Mouse (Mus musculus) forelimb bud, embryonic 11.5 days (tissue): ENCODE measurements around the gene Arhgap23.

Source experiments
- DNase-seq: peaks from one replicate; pipeline ENCODE4 v3.0.0-alpha.2; 2012; ENCODE audit warnings: low read depth, low spot score

The Arhgap23 gene

DNA sequence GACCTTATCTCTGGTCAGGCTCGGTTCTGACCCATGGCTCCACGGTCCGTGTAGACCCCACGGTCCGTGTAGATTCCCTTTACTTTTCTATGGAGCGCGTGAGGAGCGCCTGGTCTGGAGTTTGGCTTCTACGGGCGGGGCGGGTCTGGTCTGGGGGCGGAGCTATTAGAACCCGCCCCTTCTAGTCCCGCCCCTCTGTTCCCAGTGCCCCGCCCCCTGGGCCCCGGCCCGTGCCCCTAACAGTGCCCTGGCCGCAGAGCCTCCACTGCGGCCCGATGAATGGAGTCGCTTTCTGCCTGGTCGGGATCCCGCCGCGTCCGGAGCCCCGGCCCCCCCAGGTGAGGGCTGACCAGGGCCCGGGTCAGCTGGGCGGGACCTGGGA lies at the start of gene Arhgap23:
Arhgap23 (plus strand) TSS at position 204 of the 382 bp plus-strand sequence.
- DNase-seq: peak; percentile 67

DNA sequence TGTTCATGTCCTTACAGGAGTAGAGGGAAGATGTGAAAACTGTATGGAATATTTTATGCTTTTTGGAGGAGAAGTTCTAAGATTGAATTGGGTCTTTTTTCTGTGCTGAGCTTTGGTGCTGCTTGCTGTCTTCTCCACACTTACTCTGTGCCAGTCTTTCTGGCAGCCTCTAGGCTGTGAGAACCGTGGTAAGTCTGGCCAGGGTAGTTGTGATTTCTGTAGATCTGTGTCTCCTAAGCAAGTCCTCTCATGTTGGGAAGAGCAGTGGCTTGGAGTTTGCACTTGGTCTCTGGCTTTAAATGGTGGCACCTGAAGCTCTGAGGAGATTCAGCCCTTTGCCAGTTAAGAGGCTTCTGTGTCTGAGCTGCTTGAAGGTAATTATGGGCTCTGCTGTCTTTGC lies 49.8 kb upstream of the Arhgap23 start:
- DNase-seq: no peak

DNA sequence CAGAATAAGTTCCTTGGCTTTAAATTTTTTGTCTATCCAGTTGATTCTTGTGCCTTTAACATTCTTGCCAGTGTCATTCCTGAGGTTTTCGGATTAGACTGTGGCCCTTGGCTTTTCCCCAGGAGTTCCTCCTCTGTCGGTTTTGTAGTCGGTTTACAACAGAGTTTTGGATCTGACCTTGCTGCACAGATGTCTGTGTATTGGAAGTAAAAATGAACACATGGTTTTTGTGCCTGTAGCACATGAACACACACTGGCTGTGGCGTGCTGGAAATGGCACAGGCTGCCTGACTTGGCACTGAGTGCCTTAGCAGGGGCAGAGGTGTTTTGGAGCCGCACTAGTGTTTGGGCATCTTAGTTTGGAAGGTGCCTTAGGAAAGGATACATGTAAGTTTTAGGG lies 46.8 kb upstream of the Arhgap23 start:
- DNase-seq: no peak

DNA sequence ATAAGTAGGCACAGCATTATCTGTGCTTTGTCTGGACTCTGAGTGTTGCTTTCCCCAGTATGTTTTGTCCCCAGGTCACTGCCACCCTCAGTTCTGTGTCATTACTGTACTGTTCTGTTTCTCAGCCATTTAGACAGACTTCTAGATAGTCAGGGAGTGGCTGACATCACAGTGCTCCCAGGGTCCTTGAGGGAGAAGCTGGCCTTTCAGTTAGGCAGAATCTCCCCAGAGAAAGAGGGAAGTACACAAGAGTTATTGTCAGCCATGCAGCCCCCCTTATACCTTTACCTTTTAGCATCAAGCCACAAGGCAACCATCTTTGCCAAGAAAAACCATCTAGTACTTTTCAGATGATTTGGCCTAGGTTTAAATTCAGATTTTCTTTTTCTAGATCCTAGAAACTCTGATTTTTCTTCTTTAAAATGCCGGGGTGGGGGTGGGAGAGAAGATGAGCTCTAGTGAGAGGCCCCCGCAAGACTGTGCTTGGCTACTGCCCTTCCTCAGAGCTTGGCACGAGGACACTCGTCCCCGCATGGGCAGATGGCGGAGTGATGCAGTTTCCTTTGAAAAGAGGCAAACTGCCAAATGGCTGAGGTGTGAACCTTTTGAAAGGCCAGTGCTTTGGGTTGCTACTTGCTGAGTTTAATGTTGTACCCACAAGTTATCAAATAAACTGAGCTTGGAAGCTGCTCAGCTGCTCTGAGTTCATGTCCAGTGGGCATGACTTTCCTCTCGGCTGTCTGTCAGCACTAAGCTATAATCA lies 44.8 kb upstream of the Arhgap23 start:
- no peak for DNase-seq

DNA sequence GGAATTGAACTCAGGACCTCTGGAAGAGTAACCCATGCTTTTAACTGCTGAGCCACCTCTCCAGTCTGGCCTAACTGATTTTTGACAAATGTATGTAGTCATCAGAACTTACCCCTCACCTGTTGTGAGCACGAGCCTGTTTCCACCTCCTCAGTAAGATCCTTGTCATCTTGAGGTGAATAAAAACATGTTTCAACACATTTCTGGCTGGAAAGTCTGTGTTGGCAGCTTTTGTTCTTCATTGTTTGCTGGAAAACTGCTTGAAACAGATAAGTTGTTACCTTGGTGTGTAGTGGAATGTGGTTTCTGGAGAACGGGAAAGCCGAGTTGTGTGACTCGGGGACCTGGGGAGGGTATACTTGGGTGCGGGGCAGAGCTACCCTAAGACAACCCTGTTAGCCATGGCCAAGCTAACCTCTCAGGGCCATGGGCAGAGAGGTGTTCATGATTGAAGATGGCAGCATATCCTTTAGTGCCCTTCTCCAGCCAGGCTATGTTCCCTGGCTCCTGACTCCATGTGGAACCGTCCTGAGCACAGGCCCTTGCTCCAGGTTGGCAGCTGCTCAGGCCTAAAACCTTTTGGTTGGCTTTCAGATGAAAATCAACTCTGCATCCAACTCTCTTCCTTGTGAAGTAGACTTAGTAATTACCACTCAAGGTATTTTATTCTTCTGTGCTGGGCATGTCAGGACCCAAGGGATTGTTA lies 43.0 kb upstream of the Arhgap23 start:
- DNase-seq: no peak

DNA sequence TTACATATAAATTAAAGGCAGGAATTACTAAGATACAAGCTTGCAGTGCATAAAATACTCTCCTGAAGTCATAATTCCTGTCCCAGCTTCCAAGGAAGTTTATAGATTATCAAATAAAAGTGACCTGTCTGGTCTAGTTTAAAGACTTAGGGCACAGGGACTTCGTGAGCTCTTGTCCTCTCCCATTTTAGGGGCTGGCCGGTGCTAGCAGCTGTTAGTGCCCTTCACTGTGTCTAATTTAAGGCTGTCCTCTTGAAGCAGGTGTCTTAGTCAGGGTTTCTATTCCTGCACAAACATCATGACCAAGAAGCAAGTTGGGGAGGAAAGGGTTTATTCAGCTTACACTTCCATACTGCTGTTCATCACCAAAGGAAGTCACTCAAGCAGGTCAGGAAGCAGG lies 41.9 kb upstream of the Arhgap23 start:
- no peak for DNase-seq

DNA sequence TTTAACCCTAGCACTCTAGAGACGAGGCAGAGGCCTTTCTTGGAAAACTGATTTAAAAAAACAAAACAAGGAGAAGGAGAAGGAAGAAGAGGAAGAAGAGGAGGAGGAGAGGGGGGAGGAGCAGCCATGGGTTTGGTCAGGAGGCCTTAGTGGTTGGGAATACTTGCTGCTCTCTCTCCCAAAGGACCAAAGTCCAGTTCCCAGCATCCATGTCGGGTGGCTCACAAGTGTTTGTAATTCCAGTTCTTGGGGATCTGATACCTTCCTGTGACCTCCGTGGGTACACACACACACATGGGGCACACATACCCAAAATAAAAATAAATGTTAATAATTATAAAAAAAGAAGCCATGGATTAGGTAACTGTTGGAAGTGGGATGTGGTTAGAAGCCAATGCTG lies 35.3 kb upstream of the Arhgap23 start:
- DNase-seq: no peak

DNA sequence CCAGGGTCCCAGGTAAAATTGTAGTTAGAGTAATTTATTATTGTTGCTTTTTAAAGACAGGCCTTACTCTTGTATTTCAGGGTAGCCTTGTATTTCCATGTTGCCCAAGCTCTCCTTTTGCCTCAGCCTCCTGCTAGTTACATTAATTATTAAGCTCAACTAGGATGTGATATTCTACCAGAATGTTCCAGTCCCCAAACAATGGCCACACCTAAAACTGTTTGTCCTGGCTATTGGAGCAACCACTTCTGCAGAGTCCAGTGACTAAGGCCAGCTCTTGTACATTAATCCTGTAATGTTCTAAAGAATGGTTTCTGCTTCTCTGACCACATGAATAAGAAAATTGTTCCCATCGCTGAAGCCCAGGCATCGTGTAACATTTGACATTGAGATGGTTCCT lies 32.3 kb upstream of the Arhgap23 start:
- no peak for DNase-seq

DNA sequence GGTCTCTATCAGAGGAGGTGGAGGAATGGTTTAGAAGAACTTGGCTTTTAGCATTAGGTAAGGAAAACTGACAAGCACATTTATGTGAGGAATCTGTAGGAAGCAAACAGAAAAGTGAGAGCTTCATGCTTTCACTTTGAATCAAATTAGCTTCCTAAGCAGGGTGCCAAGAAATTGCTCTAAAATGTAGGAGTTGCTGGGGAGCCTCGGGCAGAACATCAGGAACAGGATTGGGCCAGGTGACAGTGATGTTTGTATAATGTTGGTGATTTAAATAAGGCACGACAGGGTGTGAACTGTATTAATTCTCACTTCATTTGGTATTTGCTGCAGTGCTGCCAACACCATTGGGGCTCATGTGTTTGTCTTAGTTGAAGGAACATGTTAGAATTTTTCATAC lies 31.6 kb upstream of the Arhgap23 start:
- DNase-seq: no peak

DNA sequence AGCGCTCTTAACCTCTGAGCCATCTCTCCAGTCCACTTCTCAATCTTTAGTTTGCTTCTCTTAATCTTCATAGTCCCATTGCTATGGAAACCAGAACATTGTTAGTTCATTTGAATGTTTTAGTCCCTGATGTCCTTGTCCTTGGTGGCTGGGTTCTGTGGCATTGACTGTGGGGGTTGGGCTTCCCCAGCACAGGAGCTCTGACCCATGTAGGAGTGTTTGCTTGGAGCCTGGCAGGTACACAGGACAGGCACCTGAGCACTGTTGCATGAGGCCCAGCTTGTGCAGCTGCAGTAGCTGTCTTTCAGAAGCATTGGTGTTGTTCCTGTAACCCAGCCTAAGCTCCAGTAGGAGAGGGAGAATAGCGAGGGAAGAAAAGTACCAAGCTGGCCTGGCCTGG lies 27.5 kb upstream of the Arhgap23 start:
- DNase-seq: no peak

DNA sequence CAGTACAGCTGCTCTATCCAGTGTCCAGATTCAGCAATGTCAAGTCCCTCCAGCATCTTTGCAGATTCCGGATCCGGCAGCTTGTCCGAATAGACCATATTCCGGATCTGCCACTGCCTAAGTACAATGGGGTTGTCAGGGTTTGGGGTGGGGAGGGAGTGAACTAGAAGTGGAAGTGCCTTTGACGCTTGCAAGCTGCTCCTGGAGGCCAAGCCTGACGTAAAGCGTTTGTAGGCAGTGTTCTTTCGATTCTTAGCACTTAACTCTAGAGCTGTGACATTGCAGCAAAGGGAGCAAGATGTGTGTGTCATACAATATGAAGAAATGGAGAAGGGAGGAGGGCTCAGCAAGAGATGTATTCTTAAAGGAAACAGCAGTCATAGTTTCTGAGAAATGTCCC lies 26.2 kb upstream of the Arhgap23 start:
- no peak for DNase-seq

DNA sequence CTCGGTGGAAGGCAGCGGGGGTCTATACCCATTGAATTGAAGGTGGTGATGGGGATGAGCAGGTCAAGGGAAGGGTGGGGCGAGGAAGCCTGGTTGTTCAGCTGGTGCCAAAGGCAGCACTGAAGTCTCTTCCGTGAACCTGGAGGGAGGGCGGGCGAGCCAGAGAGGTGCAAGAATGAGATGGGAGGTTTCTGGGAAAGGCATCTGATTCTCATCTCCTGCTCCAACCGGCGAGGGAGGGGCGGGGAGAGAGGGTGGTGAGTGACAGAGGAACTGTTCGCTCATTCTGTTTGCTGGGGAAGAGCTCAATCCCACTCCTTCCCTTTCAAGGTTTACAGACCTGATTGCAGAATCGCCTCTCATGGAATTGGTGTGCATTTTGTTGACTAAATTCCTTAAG lies 21.7 kb upstream of the Arhgap23 start:
- no peak for DNase-seq

DNA sequence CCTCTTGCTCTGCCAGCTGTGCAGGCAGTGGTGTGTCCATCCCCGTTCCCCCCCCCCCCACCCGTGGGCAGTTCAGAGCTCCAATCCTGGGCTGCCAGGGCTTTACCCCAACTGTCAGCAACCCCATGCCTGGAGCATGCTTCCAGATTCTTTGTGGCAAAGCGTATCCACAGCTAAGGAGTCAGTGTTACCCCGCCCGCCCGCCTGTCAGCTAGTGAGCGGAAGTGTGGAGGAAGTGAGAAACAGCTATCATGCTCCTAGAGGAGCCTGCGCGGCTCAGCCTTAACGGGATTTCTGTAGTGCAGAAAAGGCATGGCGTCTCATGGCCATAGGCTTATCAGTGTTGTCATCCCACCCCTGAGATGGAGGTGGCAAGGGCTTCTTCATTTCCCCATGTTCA lies 21.2 kb upstream of the Arhgap23 start:
- no peak for DNase-seq

DNA sequence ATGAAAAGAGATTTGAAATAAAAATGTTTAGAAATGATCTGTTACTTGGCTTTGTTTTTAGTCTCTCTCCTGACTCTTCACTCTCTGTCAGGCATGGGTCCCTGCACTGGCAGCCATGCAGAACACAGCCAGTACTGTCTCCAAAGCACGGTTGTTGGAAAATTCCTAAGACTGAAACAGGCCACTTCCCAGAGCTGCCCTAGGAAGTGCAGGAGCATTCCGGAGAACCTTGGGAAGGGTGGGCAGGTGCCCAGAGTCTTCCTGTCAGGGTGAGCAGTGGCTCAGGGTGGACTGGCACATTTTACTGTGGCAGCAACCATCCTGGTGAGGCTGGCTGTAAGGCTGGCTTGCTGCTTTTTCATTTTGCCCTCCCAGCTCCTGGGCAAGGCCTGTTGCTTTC lies 16.8 kb upstream of the Arhgap23 start:
- no peak for DNase-seq

DNA sequence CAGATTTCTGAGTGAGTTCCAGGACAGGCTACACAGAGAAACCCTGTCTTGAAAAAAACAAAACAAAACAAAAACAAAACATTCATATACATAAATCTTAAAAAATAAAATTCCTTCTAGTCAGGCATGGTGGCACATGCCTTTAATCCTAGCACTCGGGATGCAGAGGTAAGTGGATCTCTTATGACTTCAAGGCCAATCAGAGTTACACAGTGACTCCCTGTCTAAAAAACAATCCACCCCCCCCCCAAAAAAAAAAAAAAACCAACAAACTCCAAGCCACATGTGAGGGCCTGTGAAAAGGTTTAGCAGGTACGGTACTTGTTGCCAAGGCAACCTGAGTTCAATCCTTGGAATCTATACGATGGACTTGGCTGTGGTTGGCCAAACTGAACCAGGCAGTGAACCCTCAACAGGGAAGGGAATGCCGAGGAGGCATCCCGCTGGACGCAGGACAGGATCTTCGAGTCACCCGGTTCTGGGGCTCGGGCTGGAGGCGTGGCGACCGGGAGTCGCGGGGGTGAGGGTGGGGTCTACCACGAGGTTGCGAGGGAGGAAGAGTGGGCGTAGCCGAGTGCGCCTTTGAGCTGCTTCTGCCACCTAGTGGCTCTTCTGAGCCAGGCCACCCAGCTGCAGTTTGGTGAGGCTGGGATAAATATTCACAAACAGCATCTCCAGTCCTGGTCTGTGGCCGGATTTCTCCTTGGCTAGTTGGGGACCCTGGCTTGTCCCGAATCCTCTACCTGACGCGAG lies 15.2 kb upstream of the Arhgap23 start:
- peak; percentile 87 for DNase-seq

DNA sequence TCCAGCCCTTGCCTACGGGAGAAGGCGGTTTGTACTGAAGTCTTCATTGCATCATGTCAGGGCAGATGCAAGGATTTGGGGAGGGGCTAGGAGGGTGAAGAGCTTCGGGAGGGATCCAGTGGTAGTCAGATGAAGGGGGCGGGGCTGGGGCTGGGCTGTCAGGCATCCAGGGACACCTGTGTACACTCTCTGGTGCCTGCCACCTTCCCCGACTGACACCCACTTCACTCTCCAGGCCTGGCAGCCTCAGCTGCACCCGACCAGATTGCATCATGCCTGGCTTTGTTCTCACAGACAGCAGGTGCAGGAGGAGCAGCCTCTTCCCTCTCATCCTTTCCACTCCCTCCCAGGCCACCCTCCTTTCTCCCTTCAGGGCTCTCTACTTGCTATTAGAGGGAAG lies 14.3 kb upstream of the Arhgap23 start:
- DNase-seq: no peak

DNA sequence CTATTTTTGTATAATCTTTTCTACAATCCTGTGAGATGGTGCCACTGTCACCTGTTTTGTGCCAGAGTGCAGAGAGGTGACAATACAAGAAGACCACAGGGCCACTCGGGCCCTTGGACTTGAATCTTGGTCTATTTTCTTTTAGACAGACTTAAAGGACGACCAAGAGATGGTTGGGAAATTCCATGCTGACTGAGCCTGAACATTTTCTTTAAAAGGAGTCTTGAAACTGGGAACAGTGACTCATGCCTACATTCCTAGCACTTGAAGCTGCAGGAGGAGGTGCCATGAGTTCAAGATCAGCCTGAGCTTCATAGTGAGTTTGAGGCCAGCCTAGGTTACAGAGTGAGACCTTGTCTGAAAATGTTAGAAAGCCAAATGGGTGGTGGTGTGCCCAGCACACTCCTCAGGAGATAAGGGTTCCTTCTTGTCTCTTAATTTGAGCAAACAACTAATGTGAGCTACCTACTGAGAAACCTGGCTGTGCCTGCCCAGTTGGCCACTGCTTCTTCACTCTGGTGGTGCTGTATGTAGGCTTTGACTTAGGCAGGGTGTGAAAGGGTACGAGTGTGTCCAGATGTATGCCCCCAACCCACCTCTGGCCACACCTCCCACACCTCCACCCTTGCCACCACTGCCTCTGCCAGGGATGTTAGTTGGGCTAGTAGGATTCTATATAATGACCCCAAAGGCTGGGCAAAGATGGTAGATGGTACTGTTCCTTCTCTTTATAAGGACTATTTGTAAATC lies 13.5 kb upstream of the Arhgap23 start:
- DNase-seq: no peak

DNA sequence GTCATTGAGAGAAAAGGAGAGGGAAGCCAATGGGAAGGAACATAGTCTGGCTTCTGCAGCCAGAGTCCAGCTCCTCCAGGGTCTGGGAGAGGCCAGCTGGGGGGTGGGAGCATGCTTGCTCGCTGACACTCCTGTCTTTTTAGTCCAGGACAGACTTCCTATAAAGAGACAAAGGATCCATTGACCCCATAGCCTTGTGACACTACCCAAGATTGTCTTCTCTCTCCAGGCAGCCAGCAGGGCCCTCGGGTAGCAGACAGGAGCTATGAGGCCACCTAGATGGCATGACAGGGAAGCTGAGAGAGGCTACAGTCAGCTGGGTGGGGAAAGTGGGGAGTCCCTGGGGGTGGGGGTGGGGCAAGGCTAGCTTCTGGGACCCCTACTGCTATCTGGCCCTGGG lies 12.6 kb upstream of the Arhgap23 start:
- no peak for DNase-seq

DNA sequence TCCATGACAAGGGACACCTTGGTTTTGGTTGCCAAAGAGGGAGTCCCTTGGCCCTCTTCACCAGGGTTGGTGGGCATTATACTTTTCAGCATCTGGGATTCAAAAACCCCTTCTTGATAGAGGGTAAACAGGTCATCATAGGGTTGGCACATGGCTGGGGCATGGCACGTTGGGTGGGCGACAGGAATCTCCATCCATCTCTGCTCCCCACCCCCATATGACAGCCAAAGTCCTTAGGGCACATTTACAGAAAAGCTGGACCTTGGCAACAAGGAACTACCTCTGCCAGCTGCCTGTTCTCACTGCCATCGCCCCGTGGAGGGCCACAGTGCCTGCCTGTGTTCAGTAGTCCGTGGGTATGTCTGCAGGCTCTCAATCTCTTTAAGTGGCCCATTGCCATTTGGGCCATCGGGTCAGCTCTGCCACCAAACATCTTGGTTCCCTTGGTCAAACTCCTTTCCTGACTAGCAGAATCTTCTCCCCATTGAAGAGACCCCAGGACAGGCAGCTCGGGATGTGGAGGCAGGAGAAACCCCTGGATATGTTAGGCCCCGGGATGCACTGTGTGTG lies 11.6 kb upstream of the Arhgap23 start:
- DNase-seq: no peak

DNA sequence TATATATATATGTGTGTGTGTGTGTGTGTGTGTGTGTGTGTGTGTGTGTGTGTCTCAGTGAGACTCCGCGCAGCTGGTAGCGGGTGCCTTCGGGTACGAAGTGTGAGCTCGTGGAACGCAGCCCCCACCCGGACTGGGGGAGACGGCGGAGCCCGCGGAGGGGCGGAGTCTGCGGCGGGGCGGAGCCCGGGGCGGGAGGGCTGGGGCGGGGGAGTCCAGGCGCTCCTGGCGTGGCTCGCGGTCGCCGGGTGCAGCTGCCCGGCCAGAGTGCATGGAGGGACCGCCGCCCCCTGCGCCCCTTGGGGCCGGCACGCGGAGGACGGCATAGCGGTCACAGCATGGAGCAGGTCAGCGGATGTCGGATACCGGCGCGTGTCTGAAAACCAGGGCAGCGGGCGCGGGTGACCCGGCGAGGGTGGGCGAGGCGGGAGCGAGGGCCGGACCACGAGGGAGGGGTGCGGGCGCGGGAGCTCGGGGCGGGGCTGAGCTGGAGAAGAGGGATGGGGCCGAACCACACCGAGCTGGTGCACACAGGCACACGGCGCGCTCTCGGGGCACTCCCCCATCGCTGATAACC lies 11.1 kb upstream of the Arhgap23 start:
- no peak for DNase-seq

DNA sequence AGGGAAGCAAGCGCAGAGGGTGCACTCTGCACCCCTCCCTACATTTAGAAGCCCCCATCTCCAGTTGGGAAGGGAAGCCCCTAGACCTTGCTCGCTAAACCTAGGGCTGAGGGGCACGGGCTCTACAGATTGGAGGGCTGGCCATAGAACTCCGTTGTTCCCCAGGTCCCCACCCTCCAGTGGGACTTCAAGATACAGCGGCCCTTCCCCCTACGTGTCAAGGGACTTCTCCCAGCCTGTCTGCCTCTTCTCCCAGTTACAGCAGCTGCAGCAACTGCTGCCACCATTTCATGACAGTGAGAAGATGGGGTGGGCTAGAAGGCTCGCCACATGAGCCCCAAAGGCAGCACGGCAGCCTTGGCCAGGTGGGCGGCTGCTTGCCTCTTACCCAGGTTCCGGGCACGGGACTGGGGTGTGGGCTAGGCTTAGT lies 10.6 kb upstream of the Arhgap23 start:
- no peak for DNase-seq
